Mouse (Mus musculus) liver, embryonic 14.5 days (tissue): ENCODE data around the gene Trabd2b.

Source experiments
- CTCF ChIP-seq: IDR thresholded peaks from 2 replicates; pipeline ENCODE4 v1.5.1; 2016; ENCODE audit warnings: antibody characterized with exemption, low read depth, control low read depth
- EP300 ChIP-seq: IDR thresholded peaks from 2 replicates; pipeline ENCODE4 v1.6.1; 2016; ENCODE audit warnings: antibody characterized with exemption, low read depth

- TF ChIP-seq CTCF: no peak
- TF ChIP-seq EP300: no peak
These were observed 93.1 kb downstream of the Trabd2b start for GRCm38 (mm10) chr4:114499650-114500049.
